Mouse (Mus musculus) cerebellum, postnatal 4 days (tissue): Measurements from ENCODE around the gene BC029722.
A peak's percentile ranks its signal among the peaks of the same experiment; 100 is the strongest.

Experiments
- DNase-seq, 2 experiments: peaks; one replicate each; pipeline ENCODE4 v3.0.0; 2022; ENCODE audit warnings: low spot score in 2 of 2, mixed read lengths in 1 of 2

Gene BC029722

GRCm38 (mm10) chr2:155779066-155779465, 40.2 kb downstream of the BC029722 start:
- DNase-seq, result no peak

GRCm38 (mm10) chr2:155778004-155778403, 41.2 kb downstream of the BC029722 start:
- DNase-seq, result no peak

- no peak for DNase-seq
Measured at GRCm38 (mm10) chr2:155777688-155777985, 41.6 kb downstream of the BC029722 start.

- no peak for DNase-seq
Measured at GRCm38 (mm10) chr2:155776824-155777687, 42.2 kb downstream of the BC029722 start.

GRCm38 (mm10) chr2:155775685-155776263, 43.5 kb downstream of the BC029722 start:
- peak; percentile 44 to 63 for DNase-seq

GRCm38 (mm10) chr2:155774927-155775684, 44.1 kb downstream of the BC029722 start, which contains the start of gene Mmp24:
TSS of gene Mmp24 (plus strand) at chr2:155775342.
- peak in 1 of 2 experiments; percentile 30 for DNase-seq

GRCm38 (mm10) chr2:155774261-155774926, 44.8 kb downstream of the BC029722 start:
- no peak for DNase-seq

GRCm38 (mm10) chr2:155773664-155774063, 45.6 kb downstream of the BC029722 start:
- no peak for DNase-seq
